Mouse (Mus musculus): Measurements from ENCODE around the gene Fbxw4. TPM values are rescaled to one million over a fixed set of nuclear protein-coding genes. Genes with fewer than 3 reads are reported as not detected.

Gene Fbxw4
- total RNA-seq, 2 experiments from 2014 or later, result 41.2 to 41.7 TPM

DNA sequence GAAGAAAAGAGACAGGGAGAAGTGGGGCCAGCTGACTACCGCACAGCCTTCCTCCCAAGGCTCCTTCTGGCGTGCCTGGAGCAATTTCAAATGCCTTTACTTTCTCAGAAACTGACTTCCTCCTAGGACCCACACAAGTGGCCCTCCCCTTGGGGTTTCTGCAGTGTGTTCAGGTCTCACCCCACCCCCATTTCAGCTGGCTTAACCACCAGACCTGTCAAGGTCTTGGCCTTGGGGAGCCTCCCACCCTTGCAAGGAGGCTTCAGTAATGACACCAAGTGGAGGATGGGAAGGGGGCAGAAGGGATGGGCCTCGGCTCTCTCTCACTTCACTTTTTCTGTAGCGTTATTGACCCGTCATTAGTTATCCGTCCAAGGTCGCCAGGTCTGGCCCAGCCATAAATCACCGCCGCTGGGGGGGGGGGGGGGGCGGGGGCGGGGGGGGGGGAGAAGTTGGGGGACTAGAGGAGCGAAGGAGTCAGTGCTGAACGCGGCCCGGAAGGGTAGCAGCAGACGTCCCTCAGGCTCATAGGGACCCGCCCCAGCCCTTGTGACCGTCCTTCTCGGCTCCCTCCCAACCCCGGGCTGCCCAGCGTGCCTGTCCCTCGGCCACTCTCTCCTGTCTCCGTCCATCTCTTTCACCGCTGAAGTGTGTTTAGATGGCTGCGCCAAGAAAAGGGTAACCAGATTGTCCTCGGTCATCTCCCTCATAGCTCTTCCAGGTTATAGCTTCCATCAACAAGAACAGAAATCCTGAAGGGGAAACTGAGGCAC lies 115.8 kb downstream of the Fbxw4 start:
- DNase-seq (ENCODE audit: extremely low spot score in 1 of 2, low spot score in 2 of 2), result no peak
- no peak overlapping the region for H3K27ac ChIP-seq
- no peak for TF ChIP-seq CTCF (IDR thresholded peaks at IDR 0.05)
- intact Hi-C loops (cut with DNase I), result loop anchor here (2.0 to 10.0 kb wide), 5 partner anchors 108 to 470 kb away; partner anchors contain the start of gene Kazald1
- peak overlapping the region; percentile 34 for H3K4me3 ChIP-seq

DNA sequence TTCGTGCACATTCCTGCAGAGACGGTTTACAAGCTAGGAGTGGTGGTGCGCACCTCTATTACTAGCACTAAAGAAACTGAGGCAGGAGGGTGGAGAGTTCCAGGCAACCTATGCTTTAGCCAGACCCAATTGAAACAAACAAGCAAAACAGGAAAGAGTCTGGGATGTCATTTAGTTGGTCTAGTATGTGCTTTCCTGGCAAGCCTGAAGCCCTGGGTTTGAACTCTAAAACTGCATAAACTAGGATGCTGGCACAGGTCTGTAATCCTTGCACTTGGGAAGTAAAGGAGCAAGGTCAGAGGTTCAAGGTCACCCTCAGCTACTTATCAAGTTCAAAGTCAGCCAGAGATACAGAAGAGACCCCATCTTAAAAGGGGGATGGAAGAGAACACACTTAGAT lies 118.1 kb downstream of the Fbxw4 start:
- TF ChIP-seq CTCF (IDR thresholded peaks at IDR 0.05), result no peak
- no peak for DNase-seq (ENCODE audit: extremely low spot score in 1 of 2, low spot score in 2 of 2)
- Histone ChIP-seq H3K4me3 (peak overlapping the region; percentile 48), H3K27ac (no peak overlapping the region)
- intact Hi-C loops (cut with DNase I), result loop anchor here (5.0 to 10.0 kb wide), 3 partner anchors 240 to 467 kb away; partner anchors contain the start of gene Kazald1

DNA sequence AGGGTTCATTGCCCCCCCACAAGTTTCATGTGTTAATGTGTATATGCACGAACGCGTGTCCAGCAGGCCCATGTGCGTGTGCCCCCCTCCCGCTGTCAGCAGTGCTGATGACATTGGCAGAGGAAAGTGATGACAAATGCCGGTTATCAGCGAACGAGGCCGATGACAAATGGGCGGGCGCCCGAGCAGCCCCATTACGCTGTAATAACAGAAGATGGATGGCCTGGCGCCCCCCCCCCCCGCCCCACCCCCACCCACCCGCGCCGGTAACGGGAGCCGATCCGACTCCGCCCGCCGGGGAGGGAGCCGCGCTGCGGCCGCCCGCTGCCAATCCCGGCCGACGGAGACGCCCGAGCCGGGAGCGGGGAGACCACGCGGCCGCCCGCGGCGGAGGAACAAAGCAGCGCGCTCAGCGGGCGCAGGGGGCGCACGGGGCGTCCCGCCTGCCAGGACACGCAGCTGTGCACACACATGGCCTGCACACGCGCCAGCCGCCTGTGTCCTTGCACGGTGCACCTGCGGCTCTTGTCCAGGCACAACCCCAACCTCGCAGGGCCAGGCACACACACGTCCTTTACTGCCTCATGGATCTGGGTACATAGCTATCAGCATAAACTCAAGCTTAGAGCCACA lies 118.6 kb downstream of the Fbxw4 start:
- peak; percentile 38 to 62 for DNase-seq (ENCODE audit: extremely low spot score in 1 of 2, low spot score in 2 of 2)
- intact Hi-C loops (cut with DNase I), result loop anchor here (5.0 to 10.0 kb wide), 3 partner anchors 239 to 467 kb away; partner anchors contain the start of gene Kazald1
- H3K4me3 ChIP-seq, result peak overlapping the region; percentile 48

DNA sequence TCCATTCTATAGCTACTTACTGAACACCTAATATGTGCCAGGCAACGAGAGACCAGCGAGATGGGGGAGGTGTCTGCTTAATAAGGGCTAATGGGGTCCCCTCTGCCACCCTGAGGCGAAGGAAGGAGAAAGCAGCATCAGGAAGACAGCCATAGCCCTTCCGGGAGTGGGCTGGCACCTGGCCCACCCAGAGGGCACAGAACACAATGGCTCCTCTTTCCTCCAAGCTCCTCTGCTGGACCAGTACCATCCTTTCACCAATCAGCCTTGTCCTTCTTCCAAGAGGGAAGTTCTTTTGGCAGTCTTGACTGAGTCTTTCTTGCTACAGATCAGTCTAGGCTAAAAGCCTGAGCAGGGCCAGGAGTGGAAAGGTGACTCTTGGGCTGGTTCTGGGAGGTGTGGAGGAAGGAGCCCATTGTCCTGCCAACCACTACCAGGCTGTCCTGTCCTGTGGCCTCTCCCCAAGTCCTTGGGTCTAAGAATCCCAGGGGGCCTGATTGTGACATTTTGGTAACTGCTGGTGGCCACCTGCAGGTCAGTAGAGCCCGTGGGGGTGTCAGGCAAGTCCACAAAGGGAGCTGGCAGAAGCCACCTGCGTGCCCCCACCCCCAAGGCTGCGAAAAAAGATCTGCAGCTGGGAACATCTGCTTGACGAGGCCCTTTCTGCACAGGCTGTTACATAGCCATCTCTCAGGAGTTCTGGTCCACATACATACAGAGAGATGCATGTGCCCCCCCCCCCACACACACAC lies 119.3 kb downstream of the Fbxw4 start:
- intact Hi-C loops (cut with DNase I), result loop anchor here (5.0 to 10.0 kb wide), 3 partner anchors 239 to 466 kb away; partner anchors contain the start of gene Kazald1
- H3K4me3 ChIP-seq, result no peak overlapping the region
- TF ChIP-seq CTCF (IDR thresholded peaks at IDR 0.05), result no peak
- no peak for DNase-seq (ENCODE audit: extremely low spot score in 1 of 2, low spot score in 2 of 2)
- H3K27ac ChIP-seq, result no peak overlapping the region

More for the DNA sequence above, 118.6 kb downstream of the Fbxw4 start:
- no peak overlapping the region for H3K27ac ChIP-seq
- peak; percentile 3 for TF ChIP-seq CTCF (IDR thresholded peaks at IDR 0.05)

DNA sequence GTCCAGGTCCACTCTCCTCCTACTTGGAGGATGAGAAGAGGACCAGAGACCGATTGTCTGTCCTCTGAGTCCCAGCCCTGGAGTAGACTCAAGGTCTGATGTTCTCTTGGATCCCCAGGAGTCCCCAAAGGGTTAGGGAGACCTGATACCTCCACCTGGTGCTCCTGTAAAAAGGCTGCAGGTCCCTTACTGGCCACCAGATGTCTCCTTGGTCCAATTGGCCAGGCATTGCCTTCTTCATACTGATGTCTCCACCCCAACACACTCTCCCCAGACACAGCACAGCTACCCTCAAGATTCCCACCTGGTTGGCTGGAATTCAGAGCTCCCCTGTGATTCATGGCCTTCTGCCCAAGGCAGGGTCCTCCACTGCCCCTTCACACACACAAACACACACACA lies 122.6 kb downstream of the Fbxw4 start:
- no peak overlapping the region for H3K4me3 ChIP-seq
- DNase-seq (ENCODE audit: extremely low spot score in 1 of 2, low spot score in 2 of 2), result peak; percentile 47 to 48
- intact Hi-C loops (cut with DNase I), result no loop called here
- TF ChIP-seq CTCF (IDR thresholded peaks at IDR 0.05), result peak; percentile 65
- no peak overlapping the region for H3K27ac ChIP-seq

DNA sequence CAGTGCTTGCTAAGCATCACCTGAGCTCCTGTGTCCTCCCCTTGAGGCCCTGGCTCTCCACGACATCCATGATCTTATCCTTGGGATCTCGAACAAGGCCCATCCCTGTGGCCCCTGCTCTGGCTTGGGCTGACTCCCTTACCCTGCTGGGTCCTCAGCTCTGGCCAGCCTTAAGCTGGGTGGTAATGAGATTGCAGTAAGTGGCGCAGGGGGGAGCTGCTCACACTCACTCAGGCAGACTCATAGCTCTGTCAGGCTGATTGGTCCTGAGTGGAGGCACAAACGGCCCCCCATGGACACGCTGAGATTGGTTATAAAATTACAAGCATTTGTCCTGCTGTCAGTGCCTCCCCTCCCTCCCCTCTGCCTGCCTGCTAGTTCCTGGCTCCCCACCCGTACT lies 124.2 kb downstream of the Fbxw4 start:
- DNase-seq (ENCODE audit: extremely low spot score in 1 of 2, low spot score in 2 of 2), result no peak
- no peak overlapping the region for H3K4me3 ChIP-seq
- TF ChIP-seq CTCF (IDR thresholded peaks at IDR 0.05), result no peak
- intact Hi-C loops (cut with DNase I), result no loop called here
- H3K27ac ChIP-seq, result no peak overlapping the region

DNA sequence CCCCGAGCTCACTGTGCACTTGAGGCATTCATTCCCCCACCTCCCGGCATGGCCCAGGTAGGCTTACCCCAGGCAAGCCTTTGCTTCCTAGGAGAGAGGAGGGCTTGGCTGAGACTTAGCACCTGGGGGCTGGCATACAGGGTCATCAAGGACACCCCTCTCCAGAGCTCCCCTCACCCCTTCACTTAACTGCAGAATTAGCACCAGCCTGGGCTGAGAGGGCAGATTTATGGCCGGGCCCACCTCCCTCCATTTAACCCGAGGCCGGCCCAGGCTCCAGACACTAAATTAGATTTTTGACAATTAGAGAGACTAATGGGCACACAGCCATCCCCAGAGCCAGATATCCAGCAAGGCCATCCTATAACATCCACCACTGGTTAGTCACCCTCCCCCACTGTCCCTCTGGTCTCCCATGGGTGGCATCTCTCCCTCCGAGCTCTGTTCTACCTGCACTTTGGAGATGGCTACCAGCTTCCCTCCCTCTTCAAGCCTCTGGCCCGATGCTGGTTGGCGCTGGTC lies 124.8 kb downstream of the Fbxw4 start:
- intact Hi-C loops (cut with DNase I), result no loop called here
- no peak for TF ChIP-seq CTCF (IDR thresholded peaks at IDR 0.05)
- Histone ChIP-seq H3K4me3 (no peak overlapping the region), H3K27ac (no peak overlapping the region)
- no peak for DNase-seq (ENCODE audit: extremely low spot score in 1 of 2, low spot score in 2 of 2)

DNA sequence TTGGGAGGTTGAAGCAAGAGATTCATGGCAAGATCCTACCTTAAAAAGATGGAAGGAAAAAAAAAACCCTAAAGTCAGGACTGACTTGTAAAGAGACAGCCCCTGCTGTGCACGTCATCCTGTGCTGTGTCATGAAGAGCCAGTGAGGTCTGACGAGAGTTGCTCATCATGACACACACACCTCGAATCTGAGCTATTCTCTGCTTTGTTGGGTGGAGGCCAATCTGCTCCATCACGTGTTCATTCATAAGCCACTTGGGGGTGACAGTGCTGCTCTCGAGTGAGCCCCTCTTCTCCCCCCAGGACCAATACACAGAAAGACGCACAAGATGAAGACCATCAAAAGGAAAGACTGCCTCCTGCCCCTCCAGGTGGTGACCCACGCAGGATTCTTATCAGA lies 126.5 kb downstream of the Fbxw4 start:
- Histone ChIP-seq H3K4me3 (no peak overlapping the region), H3K27ac (no peak overlapping the region)
- intact Hi-C loops (cut with DNase I), result no loop called here
- no peak for TF ChIP-seq CTCF (IDR thresholded peaks at IDR 0.05)
- DNase-seq (ENCODE audit: extremely low spot score in 1 of 2, low spot score in 2 of 2), result no peak

DNA sequence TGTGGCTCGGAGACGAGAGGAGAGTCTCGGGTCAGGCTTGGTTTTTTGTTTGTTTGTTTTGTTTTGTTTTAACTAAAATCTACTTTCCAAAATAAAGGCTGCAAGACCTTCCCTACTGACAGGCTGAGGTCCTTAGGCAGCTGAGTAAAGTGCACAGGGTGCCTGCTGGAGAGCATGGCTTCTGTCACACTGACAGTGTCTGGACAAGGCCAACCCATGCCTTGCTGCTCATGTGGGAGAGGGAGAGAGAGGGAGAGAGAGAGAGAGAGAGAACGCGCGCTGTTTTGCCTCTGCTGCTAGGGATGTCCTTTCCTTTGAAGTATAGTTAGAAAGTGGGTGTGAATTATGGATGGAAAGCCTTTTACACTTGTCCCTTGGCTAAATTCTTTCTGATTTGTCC lies 128.6 kb downstream of the Fbxw4 start:
- no peak for DNase-seq (ENCODE audit: extremely low spot score in 1 of 2, low spot score in 2 of 2)
- intact Hi-C loops (cut with DNase I), result no loop called here
- Histone ChIP-seq H3K4me3 (no peak overlapping the region), H3K27ac (no peak overlapping the region)
- no peak for TF ChIP-seq CTCF (IDR thresholded peaks at IDR 0.05)

DNA sequence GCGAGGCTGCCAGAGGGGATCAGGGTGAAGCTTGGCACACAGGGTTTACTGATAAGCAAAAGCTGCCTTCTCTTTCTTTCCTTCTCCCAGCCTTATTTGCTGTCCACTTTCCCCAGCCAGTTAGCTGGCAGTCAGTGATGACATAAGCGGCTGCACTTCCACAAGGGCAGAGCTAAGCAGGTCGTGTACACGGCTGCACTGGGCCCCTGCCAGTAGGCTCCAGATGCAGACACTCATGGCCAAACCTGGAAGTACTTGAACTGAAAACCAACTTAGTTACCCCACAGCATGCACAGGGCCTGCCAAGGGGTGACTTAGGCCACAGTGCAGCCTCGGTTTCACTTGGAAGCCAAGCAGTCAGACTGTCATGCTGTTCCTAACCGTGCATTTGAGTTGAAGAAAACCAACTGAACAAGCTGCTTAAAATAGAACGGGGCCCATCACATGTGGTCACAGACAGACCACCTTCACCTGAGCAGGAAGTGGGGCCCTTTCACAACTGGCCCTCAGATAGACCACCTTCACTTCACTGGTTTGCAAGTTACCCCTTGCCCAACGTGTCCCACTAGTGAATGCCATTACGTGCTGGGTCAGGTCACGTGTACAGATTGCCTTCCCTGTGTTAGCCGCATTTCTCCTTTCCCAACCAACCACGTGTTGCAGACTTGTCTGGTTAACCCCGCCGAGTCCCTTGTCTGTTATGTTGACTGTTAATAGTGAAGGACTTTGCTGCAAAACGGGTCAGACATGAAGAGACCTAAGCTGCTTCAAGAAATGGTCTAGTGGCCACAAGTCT lies 129.7 kb downstream of the Fbxw4 start:
- no peak for TF ChIP-seq CTCF (IDR thresholded peaks at IDR 0.05)
- DNase-seq (ENCODE audit: extremely low spot score in 1 of 2, low spot score in 2 of 2), result no peak
- no peak overlapping the region for H3K4me3 ChIP-seq
- no peak overlapping the region for H3K27ac ChIP-seq
- intact Hi-C loops (cut with DNase I), result no loop called here

DNA sequence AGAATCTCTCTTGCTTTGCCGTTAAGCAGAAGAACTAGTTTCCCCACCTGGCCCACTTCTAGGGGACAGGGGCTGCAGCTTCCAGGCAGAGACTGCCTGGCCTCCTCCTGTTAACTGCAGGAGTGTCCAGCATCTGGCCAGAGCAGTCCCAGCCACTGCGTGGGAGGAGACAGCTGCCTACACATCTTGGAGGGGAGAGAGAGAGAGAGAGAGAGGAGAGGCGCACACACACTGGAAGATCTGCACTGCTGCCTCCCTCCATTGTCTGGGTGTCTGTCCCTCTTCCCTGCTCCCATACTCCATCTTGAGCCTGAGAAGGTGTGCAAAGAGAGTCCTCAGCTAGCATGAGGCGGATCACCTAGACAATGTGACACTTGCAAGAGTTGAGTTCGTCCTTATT lies 130.8 kb downstream of the Fbxw4 start:
- no peak overlapping the region for H3K4me3 ChIP-seq
- intact Hi-C loops (cut with DNase I), result no loop called here
- DNase-seq (ENCODE audit: extremely low spot score in 1 of 2, low spot score in 2 of 2), result no peak
- H3K27ac ChIP-seq, result no peak overlapping the region
- no peak for TF ChIP-seq CTCF (IDR thresholded peaks at IDR 0.05)

Other genes starting within 250 kb of the Fbxw4 start
- gene Poll, start 99.8 kb downstream of the Fbxw4 start, total RNA-seq (2021), result 10 to 100 TPM in 1 of 2 experiments, 1 to 10 TPM in 1; 9.7 to 10.3 TPM
- gene Gm17018, start 99.7 kb downstream of the Fbxw4 start, total RNA-seq (2021), result 10 to 100 TPM; 76.2 to 79.1 TPM
- gene Fgf8, start 82.6 kb upstream of the Fbxw4 start, total RNA-seq (2021), result not detected
- gene Npm3, start 89.3 kb upstream of the Fbxw4 start, total RNA-seq (2021), result 1 to 10 TPM; 4.1 to 6.8 TPM
- 100 to 1,000 TPM; 164 to 176 TPM for gene Mgea5, start 123.5 kb upstream of the Fbxw4 start, total RNA-seq (2021)
- 100 to 1,000 TPM; 142 to 170 TPM for gene Kcnip2, start 155.7 kb upstream of the Fbxw4 start, total RNA-seq (2021)